Mouse (Mus musculus) thymus, adult 2 months (tissue): ENCODE results near the gene Fyttd1.

Experiments used
- CTCF ChIP-seq: fragments of 200-500 bp; IDR thresholded peaks from 2 replicates; pipeline ENCODE4 v1.5.1; 2012; ENCODE audit warnings: mild to moderate bottlenecking, control low read depth, low read length, moderate library complexity, borderline replicate concordance; ENCODE audit not compliant: control insufficient read depth, poor library complexity, insufficient read depth; ENCODE audit errors: extremely low read depth
- POLR2A ChIP-seq: fragments of 200-500 bp; IDR thresholded peaks from 2 replicates; pipeline ENCODE4 v1.6.1; 2012; ENCODE audit warnings: mild to moderate bottlenecking, low read length, control low read depth, moderate library complexity; ENCODE audit not compliant: control insufficient read depth, poor library complexity, insufficient read depth; ENCODE audit errors: extremely low read depth

GRCm38 (mm10) chr16:32929918-32930317 is 52.6 kb downstream of the Fyttd1 start:
- no peak for TF ChIP-seq POLR2A
- TF ChIP-seq CTCF, result no peak
